Mouse (Mus musculus) heart, embryonic 16.5 days (tissue): ENCODE results near the gene Cdkl3. TPM values are rescaled to one million over a fixed set of nuclear protein-coding genes. Genes with fewer than 3 reads are reported as not detected.

Source experiments
- ATAC-seq: fragments of 200-750 bp; cut with Nextera tagmentation; replicated peaks from 2 replicates; pipeline ENCODE4 v1.8.0; 2017; ENCODE audit warnings: moderate number of reproducible peaks; ENCODE audit not compliant: insufficient read depth, low FRiP score; ENCODE audit errors: extremely low read depth
- H3K27ac ChIP-seq: fragments of 300-500 bp; sonication (generic); 2 replicates; pipeline ENCODE4 v1.5.1; 2014; ENCODE audit warnings: mild to moderate bottlenecking, low read length, control low read depth, moderate library complexity
- H3K27me3 ChIP-seq: fragments of 300-500 bp; sonication (generic); 2 replicates; pipeline ENCODE4 v1.6.1; 2014; ENCODE audit warnings: low read length, mixed read lengths; ENCODE audit not compliant: control insufficient read depth, insufficient read depth
- H3K36me3 ChIP-seq: fragments of 300-500 bp; sonication (generic); 2 replicates; pipeline ENCODE4 v1.6.1; 2014; ENCODE audit not compliant: control insufficient read depth, insufficient read depth
- H3K4me1 ChIP-seq: fragments of 300-500 bp; sonication (generic); 2 replicates; pipeline ENCODE4 v1.6.1; 2014; ENCODE audit warnings: low read length, mixed read lengths; ENCODE audit not compliant: control insufficient read depth, insufficient read depth
- H3K4me2 ChIP-seq: fragments of 300-500 bp; sonication (generic); 2 replicates; pipeline ENCODE4 v1.6.1; 2014; ENCODE audit warnings: low read depth, mild to moderate bottlenecking, control low read depth, low read length
- H3K4me3 ChIP-seq: fragments of 300-500 bp; sonication (generic); 2 replicates; pipeline ENCODE4 v1.5.1; 2014; ENCODE audit warnings: mild to moderate bottlenecking, control low read depth, low read length
- H3K9ac ChIP-seq: fragments of 300-500 bp; sonication (generic); 2 replicates; pipeline ENCODE4 v1.6.1; 2014; ENCODE audit warnings: low read length, control low read depth
- H3K9me3 ChIP-seq: fragments of 300-500 bp; sonication (generic); replicated peaks from 2 replicates; pipeline ENCODE4 v1.6.1; 2016; ENCODE audit warnings: low read length; ENCODE audit not compliant: control insufficient read depth
- WGBS: fragments of 180-500 bp; shearing (Covaris S2); extraction: QIAGEN DNeasy Blood & Tissue Kit; methylation state at CpG from one replicate; pipeline ENCODE4 v1.1.7; 2014; 5-methylcytosine and 5-hydroxymethylcytosine counted together
- polyA plus RNA-seq: library from polyadenylated mRNA; unstranded; fragments of >200 nt; fragmentation: Nextera tagmentation; extraction: Ambion mirVana; gene quantifications from 2 replicates; pipeline ENCODE4 v1.2.1, GENCODE M21; 2015

Cdkl3 gene
- polyA plus RNA-seq, 1 experiment from 2014 or later, result 12.7 TPM

- peak overlapping the region; percentile 84 for H3K4me3 ChIP-seq
- peaks cover 29% of the 10 kb centered on the region for H3K4me1 ChIP-seq
- H3K27me3 ChIP-seq, result no peaks in the 10 kb centered on the region
- H3K9ac ChIP-seq, result peak overlapping the region; percentile 76
- H3K27ac ChIP-seq, result peak overlapping the region; percentile 92
- no peaks in the 10 kb centered on the region for H3K9me3 ChIP-seq
- no peak for ATAC-seq
- peak overlapping the region; percentile 82 for H3K4me2 ChIP-seq
- no peaks in the 10 kb centered on the region; the same call in 1 of the 2 replicates for H3K36me3 ChIP-seq
- 73% methylated on average over 13 of the region's 13 CpGs for WGBS
These were observed 1.0 kb upstream of the Cdkl3 start for GRCm38 (mm10) chr11:52002842-52003504.

GRCm38 (mm10) chr11:52003505-52003771 lies 583 bp upstream of the Cdkl3 start:
- Histone ChIP-seq H3K9me3 (no peaks in the 10 kb centered on the region), H3K9ac (peak overlapping the region; percentile 76), H3K36me3 (no peaks in the 10 kb centered on the region), H3K4me2 (peak overlapping the region; percentile 82), H3K4me3 (peak overlapping the region; percentile 84), H3K27me3 (no peaks in the 10 kb centered on the region), H3K27ac (peak overlapping the region; percentile 92), H3K4me1 (peaks cover 25% of the 10 kb centered on the region)
- WGBS, result 14% methylated on average over 4 of the region's 4 CpGs
- ATAC-seq, result no peak

GRCm38 (mm10) chr11:52005586-52005985 lies 1.6 kb downstream of the Cdkl3 start:
- peak overlapping the region; percentile 31; the same call in 1 of the 2 replicates for H3K4me2 ChIP-seq

GRCm38 (mm10) chr11:52011011-52011410 lies 7.0 kb downstream of the Cdkl3 start:
- Histone ChIP-seq H3K4me1 (peaks cover 2% of the 10 kb centered on the region; the same call in 1 of the 2 replicates), H3K4me3 (no peak overlapping the region), H3K36me3 (no peaks in the 10 kb centered on the region), H3K27ac (no peak overlapping the region), H3K9me3 (no peaks in the 10 kb centered on the region), H3K4me2 (no peak overlapping the region), H3K9ac (no peak overlapping the region), H3K27me3 (no peaks in the 10 kb centered on the region)
- 86% methylated on average over 11 of the region's 11 CpGs for WGBS
- ATAC-seq, result no peak

More at GRCm38 (mm10) chr11:52005586-52005985, 1.6 kb downstream of the Cdkl3 start:
- H3K4me3 ChIP-seq, result peak overlapping the region; percentile 6; the same call in 1 of the 2 replicates
- H3K4me1 ChIP-seq, result peaks cover 19% of the 10 kb centered on the region
- no peaks in the 10 kb centered on the region for H3K9me3 ChIP-seq
- H3K27me3 ChIP-seq, result no peaks in the 10 kb centered on the region
- H3K27ac ChIP-seq, result no peak overlapping the region
- peak overlapping the region; percentile 42; the same call in 1 of the 2 replicates for H3K9ac ChIP-seq
- ATAC-seq, result no peak
- 65% methylated on average over 2 of the region's 2 CpGs for WGBS
- H3K36me3 ChIP-seq, result no peaks in the 10 kb centered on the region

- Histone ChIP-seq H3K4me1 (no peaks in the 10 kb centered on the region), H3K27me3 (no peaks in the 10 kb centered on the region), H3K27ac (peak overlapping the region; percentile 54; the same call in 1 of the 2 replicates), H3K36me3 (no peaks in the 10 kb centered on the region), H3K9ac (peak overlapping the region; percentile 18; the same call in 1 of the 2 replicates), H3K4me3 (no peak overlapping the region), H3K4me2 (0 out of 2 replicates have a peak overlapping the region, but pooled peaks have one; percentile 19), H3K9me3 (no peaks in the 10 kb centered on the region)
- 54% methylated on average over 5 of the region's 5 CpGs for WGBS
- no peak for ATAC-seq
These were observed 7.5 kb downstream of the Cdkl3 start for GRCm38 (mm10) chr11:52011541-52011940.

- Histone ChIP-seq H3K4me1 (no peaks in the 10 kb centered on the region), H3K36me3 (peaks cover 2% of the 10 kb centered on the region; the same call in 1 of the 2 replicates), H3K4me3 (no peak overlapping the region), H3K4me2 (no peak overlapping the region), H3K27ac (no peak overlapping the region), H3K9me3 (no peaks in the 10 kb centered on the region), H3K9ac (no peak overlapping the region), H3K27me3 (no peaks in the 10 kb centered on the region)
- ATAC-seq, result no peak; the same call in 1 of the 2 replicates
- WGBS, result 44% methylated on average over 9 of the region's 9 CpGs
These were observed 14.2 kb downstream of the Cdkl3 start for GRCm38 (mm10) chr11:52018217-52018616.

- H3K36me3 ChIP-seq, result no peaks in the 10 kb centered on the region; the same call in 1 of the 2 replicates
- peaks cover 12% of the 10 kb centered on the region for H3K4me1 ChIP-seq
- H3K4me2 ChIP-seq, result no peak overlapping the region
- no peak overlapping the region for H3K9ac ChIP-seq
- H3K4me3 ChIP-seq, result no peak overlapping the region
- H3K9me3 ChIP-seq, result no peaks in the 10 kb centered on the region
- no peak overlapping the region for H3K27ac ChIP-seq
- 59% methylated on average over 8 of the region's 8 CpGs for WGBS
- ATAC-seq, result no peak
- H3K27me3 ChIP-seq, result no peaks in the 10 kb centered on the region
These were observed 28.3 kb downstream of the Cdkl3 start for GRCm38 (mm10) chr11:52032356-52032755.

GRCm38 (mm10) chr11:52033953-52034352 lies 29.9 kb downstream of the Cdkl3 start:
- WGBS, result 42% methylated on average over 1 of the region's 1 CpGs
- peaks cover 14% of the 10 kb centered on the region for H3K4me1 ChIP-seq
- no peaks in the 10 kb centered on the region for H3K9me3 ChIP-seq
- H3K36me3 ChIP-seq, result no peaks in the 10 kb centered on the region; the same call in 1 of the 2 replicates
- H3K9ac ChIP-seq, result no peak overlapping the region
- no peak overlapping the region for H3K4me2 ChIP-seq
- H3K27ac ChIP-seq, result peak overlapping the region; percentile 74
- H3K27me3 ChIP-seq, result no peaks in the 10 kb centered on the region
- no peak overlapping the region for H3K4me3 ChIP-seq
- peak; percentile 86 for ATAC-seq

- ATAC-seq, result no peak
- Histone ChIP-seq H3K27me3 (no peaks in the 10 kb centered on the region), H3K9me3 (no peaks in the 10 kb centered on the region), H3K27ac (no peak overlapping the region), H3K4me3 (no peak overlapping the region), H3K4me2 (no peak overlapping the region), H3K9ac (no peak overlapping the region), H3K36me3 (no peaks in the 10 kb centered on the region; the same call in 1 of the 2 replicates), H3K4me1 (peaks cover 14% of the 10 kb centered on the region)
- 57% methylated on average over 3 of the region's 3 CpGs for WGBS
These were observed 31.9 kb downstream of the Cdkl3 start for GRCm38 (mm10) chr11:52035905-52036304.
